Mouse (Mus musculus): ENCODE measurements around the gene Tmem269.

GRCm38 (mm10) chr4:119162990-119163389 is 55.0 kb downstream of the Tmem269 start:
- TF ChIP-seq CTCF (IDR thresholded peaks at IDR 0.05; ENCODE audit: control insufficient read depth, insufficient read depth, low read length): no peak
- no peak for TF ChIP-seq POLR2A (IDR thresholded peaks at IDR 0.05; ENCODE audit: borderline replicate concordance, control insufficient read depth, low read depth, low read length)

Measured in bone marrow, adult 2 months (tissue).